Mouse (Mus musculus) heart, postnatal 4 days (tissue): ENCODE measurements around the gene Nudt17. TPM values are rescaled to one million over a fixed set of nuclear protein-coding genes. Genes with fewer than 3 reads are reported as not detected.
"Not testable (repeated sequence)": the region's sequence is repeated elsewhere in the genome, so short reads cannot be mapped to it uniquely, and the experiment has no call there.

ENCODE experiments used
- DNase-seq: peaks from one replicate; pipeline ENCODE4 v3.0.0; 2021
- total RNA-seq, 2 experiments: library from RNA; stranded (reverse); gene quantifications; 2 replicates each; pipeline ENCODE4 v1.2.3; 2021

Gene Nudt17
- total RNA-seq, 2 experiments from 2014 or later, result 3.5 to 3.6 TPM

DNA sequence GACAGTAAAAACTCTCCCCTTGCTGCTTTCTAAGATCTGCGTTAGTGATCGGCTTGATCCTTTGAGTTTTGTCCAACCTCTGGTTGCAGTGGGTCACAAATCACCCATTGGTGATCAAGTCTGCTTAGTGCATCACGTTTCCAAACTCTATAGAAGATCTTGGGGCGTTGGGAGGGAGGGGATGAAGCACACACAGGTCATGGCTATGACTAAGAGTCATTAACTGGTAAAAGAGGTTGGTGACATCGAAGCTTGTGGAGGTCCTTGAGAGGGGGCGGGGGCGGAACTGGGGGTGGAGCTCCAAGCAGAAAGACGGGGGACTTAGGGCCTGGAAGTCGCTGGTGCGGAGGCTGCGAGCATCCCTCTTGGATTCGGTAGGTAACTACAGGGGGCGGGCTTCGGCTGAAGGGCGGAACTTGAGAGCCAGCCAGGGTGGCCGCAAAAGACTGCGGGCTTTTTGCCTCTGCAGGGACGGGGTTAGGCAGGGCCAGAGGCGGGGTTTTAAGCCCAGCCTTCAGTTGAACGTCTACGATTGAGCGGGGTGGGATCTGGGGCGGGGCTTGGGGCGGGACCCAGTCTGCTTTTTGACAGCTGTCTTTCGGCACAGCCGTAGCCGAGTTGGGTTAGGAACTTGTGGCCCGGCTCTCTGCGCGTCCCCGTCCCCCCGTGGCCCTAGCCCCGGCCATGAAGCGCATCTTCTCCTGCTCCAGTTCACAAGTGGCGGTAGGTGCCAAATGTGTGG lies 38.5 kb downstream of the Nudt17 start, which contains the start of gene Ankrd35:
Gene Ankrd35 (plus strand): TSS at position 405 of the 742 bp plus-strand sequence.
- peak; percentile 77 for DNase-seq

DNA sequence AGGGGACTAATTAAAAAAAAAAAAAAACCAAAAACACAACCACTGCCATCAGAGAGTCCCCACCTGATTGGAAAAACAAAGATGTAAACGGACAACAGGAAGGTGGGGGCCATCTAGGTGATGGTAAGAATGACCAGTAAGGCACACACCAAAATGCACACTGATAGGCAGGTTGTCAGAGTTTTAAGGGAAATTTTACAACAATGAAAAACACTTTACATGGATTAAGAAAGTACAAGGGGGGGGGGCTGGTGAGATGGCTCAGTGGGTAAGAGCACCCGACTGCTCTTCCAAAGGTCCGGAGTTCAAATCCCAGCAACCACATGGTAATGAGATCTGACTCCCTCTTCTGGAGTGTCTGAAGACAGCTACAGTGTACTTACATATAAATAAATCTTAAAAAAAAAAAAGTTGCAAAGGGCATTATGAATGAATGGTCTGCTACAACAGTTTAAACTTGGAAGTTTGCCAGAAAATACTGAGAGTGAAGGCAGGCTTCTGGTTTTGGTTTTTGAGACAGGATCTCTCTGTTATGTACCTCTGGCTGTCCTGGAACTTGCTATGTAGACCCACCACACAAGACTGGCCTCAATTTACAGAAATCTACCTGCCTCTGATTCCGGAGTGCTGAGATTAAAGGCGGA lies 39.8 kb downstream of the Nudt17 start:
- DNase-seq, result no peak

DNA sequence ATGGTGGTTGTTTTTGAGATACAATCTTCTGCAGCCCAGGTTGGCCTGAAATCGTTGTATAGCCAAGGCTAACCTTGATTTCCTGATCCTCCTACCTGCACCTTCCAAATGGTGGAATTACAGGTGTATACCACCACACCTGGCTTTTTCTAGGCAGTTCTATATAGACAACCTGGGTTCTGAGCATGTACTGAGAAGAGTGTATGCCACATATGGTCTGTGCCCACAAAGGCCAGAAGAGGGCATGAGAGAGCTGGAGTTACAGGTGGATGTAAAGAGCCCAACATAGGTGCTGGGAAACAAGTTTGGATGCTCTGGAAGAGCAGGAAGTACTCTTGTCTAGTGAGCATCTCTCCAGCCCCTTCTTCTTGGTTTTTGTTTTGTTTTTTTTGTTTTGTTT lies 41.0 kb downstream of the Nudt17 start:
- DNase-seq, result peak; percentile 18

DNA sequence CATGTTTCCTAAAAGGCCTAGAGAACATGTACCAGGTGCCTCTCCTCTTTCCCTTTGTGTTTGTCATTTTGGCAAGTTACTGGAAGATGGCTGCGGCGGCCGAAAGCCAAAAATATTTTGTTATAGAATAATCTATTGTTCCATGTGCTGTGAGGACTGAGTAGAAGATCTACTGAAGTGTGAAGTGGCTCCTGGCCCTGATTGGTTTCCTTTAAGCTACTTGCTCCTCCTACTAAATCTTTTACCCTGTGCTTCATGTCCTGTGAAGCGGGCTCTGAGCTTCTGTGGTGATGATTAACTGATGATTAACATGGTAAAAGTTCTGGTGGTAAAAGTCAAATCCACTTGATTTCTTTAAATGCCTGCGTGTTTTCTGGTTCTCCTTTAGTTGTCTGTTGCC lies 41.4 kb downstream of the Nudt17 start:
- no peak for DNase-seq

DNA sequence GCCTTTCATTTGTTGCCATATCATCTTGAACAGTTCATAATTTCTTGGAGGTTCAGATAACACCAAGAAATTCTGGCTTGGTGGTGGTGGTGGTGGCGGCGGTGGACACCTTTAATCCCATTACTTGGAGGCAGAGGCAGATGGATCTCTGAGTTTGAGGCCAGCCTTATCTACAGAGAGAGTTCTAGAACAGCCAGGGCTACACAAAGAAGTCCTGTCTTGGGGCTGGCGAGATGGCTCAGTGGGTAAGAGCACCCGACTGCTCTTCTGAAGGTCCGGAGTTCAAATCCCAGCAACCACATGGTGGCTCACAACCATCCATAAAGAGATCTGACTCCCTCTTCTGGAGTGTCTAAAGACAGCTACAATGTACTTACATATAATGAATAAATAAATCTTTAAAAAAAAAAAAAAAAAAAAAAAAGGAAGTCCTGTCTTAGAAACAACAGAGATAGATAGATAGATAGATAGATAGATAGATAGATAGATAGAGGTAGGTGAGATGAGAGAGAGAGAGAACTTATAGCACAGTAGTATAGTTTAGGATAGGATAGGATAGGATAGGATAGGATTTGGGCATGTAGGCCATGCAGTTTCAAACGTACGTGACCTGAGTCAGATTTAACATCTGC lies 42.5 kb downstream of the Nudt17 start:
- not testable (repeated sequence) for DNase-seq

DNA sequence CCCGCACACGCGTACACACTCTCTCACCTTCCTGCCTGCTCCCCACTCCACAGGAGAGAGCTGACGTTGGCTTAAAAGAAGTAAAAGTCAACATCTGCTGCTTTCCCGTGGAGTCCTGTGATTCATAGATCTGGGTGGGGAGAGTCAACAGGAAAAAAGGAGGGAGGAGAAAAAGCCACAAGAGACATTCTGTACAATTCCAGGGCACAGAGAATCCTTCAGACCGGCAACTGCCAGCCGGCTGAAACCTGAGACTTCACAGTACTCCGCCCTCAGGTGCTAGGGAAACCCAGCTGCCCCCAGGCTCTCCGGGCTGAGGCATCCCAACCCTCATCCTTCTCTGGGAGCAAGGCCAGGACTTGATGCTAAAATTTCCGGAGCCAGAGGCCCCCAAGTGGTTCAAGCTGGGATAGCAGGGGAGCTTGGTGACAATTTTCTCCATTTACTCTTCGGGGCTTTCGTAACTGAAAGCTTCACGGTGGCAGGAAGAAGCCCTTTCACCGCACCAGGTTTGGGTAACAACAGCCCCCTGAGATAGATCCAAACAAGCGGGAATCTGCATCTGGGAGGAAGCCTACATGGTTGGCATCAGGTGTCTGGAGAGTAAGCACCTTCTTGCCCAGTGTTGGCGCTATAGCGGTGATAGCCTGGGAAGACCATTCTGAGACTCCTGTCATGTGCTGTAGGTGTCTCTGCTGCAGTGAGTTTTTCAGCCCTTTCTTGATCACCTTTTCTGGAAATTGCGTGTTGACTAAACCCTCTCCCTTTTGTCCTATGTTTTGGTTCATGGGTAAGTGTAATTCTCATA lies 44.7 kb downstream of the Nudt17 start:
- DNase-seq, result peak; percentile 91

DNA sequence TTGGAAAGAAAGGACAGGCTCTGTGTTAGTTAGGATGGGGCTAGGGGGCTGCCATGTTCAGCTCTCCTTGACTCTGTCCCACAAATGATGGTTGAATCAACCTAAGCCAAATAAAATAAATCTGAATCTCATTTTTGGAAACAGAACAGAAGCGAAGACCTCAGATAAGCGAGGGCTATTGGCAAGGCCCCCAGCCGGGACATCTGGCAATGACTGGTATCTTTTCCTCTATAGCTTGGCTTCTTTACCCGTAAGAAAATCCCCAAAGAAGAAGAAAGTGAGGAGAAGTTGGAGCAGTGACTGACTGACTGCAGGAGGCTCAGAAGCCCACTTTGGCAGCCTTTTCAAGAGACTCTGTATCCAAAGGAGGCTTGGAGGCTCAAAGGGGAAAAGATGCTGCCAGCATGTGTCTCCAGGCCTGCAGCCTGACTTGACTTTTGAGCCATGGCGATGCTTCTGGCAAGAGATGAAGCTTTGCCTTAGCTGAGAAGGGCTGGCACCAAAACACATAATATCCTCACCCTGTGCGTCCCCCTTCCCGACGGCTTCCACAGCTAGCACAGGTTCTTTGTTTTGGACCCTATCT lies 45.5 kb downstream of the Nudt17 start:
- peak; percentile 31 for DNase-seq

DNA sequence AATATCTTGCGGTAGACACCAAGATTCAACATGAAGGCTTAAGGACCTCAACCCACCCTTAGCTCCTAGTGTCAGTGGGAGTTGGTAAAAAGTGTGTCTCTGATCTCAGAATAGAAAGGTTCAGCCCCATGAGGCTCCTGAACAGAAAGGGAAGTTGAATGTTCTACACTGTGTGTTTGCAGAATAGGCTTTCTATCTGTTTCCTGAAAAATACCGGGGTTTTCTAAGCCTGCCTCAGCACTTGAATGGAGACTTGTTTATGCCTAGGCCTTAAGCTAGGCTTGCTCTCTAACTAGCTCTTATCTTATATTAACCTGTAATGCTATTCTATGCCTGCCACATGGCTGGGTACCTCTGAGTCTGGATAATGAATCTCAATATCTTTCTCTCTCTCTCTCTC lies 47.5 kb downstream of the Nudt17 start:
- no peak for DNase-seq

Other genes starting within 250 kb of the Nudt17 start
- gene Hfe2, start 183.4 kb downstream of the Nudt17 start, total RNA-seq, result 10 to 100 TPM; 95.6 to 97.0 TPM
- gene Txnip, start 150.6 kb downstream of the Nudt17 start, total RNA-seq, result 100 to 1,000 TPM; 286 to 331 TPM
- gene Gm16253, start 131.6 kb downstream of the Nudt17 start, total RNA-seq, result 1 to 10 TPM; 2.5 to 2.9 TPM
- gene Polr3gl, start 114.4 kb downstream of the Nudt17 start, total RNA-seq, result 10 to 100 TPM; 20.4 to 24.0 TPM
- 1 to 10 TPM; 1.8 to 3.1 TPM for gene Ankrd34a, start 111.9 kb downstream of the Nudt17 start, total RNA-seq
- gene Lix1l, start 107.4 kb downstream of the Nudt17 start, total RNA-seq, result 10 to 100 TPM; 53.1 to 56.6 TPM
- gene Rbm8a, start 78.6 kb downstream of the Nudt17 start, total RNA-seq, result 10 to 100 TPM; 56.4 to 57.0 TPM
- gene Pex11b, start 73.2 kb downstream of the Nudt17 start, total RNA-seq, result 10 to 100 TPM; 26.4 to 26.8 TPM
- under 1 TPM; 0.18 to 0.21 TPM for gene Gm42957, start 73.1 kb downstream of the Nudt17 start, total RNA-seq
- 1 to 10 TPM; 1.0 to 1.3 TPM for gene Itga10, start 63.0 kb downstream of the Nudt17 start, total RNA-seq
- under 1 TPM; 0.14 to 0.19 TPM for gene Ankrd35, start 38.4 kb downstream of the Nudt17 start, total RNA-seq
- 10 to 100 TPM; 23.6 to 27.3 TPM for gene Pias3, start 12.2 kb downstream of the Nudt17 start, total RNA-seq
- 10 to 100 TPM; 26.1 to 27.3 TPM for gene Polr3c, start 19.1 kb upstream of the Nudt17 start, total RNA-seq
- gene Rnf115, start 19.1 kb upstream of the Nudt17 start, total RNA-seq, result 10 to 100 TPM; 25.3 to 25.6 TPM
- under 1 TPM; 0.16 to 0.29 TPM for gene Pdzk1, start 120.7 kb upstream of the Nudt17 start, total RNA-seq
- not detected for gene Cd160, start 120.8 kb upstream of the Nudt17 start, total RNA-seq
- gene Gja5, start 196.1 kb upstream of the Nudt17 start, total RNA-seq, result 10 to 100 TPM; 55.6 to 60.6 TPM
- gene Gpr89, start 196.8 kb upstream of the Nudt17 start, total RNA-seq, result 10 to 100 TPM; 17.8 to 22.7 TPM
- not detected for gene Gja8, start 217.5 kb upstream of the Nudt17 start, total RNA-seq